Mouse (Mus musculus) stomach, embryonic 16.5 days (tissue): ENCODE data around the gene Fbxo42. TPM values are rescaled to one million over a fixed set of nuclear protein-coding genes. Genes with fewer than 3 reads are reported as not detected.

ENCODE experiments used
- ATAC-seq: fragments of 200-750 bp; cut with Nextera tagmentation; 2 replicates; pipeline ENCODE4 v1.8.0; 2017; ENCODE audit warnings: moderate number of reproducible peaks, moderate TSS enrichment; ENCODE audit not compliant: insufficient read depth, low FRiP score
- H3K27ac ChIP-seq: fragments of 300-500 bp; sonication (generic); 2 replicates; pipeline ENCODE4 v1.5.1; 2014; ENCODE audit warnings: low read length
- H3K27me3 ChIP-seq: fragments of 300-500 bp; sonication (generic); 2 replicates; pipeline ENCODE4 v1.6.1; 2014; ENCODE audit warnings: low read length, control low read depth, mixed read lengths; ENCODE audit not compliant: control insufficient read depth, insufficient read depth
- H3K36me3 ChIP-seq: fragments of 300-500 bp; sonication (generic); 2 replicates; pipeline ENCODE4 v1.6.1; 2014; ENCODE audit warnings: low read length; ENCODE audit not compliant: control insufficient read depth, insufficient read depth
- H3K4me1 ChIP-seq: fragments of 300-500 bp; sonication (generic); 2 replicates; pipeline ENCODE4 v1.6.1; 2014; ENCODE audit warnings: low read length, control low read depth, mixed read lengths; ENCODE audit not compliant: control insufficient read depth, insufficient read depth
- H3K4me2 ChIP-seq: fragments of 300-500 bp; sonication (generic); 2 replicates; pipeline ENCODE4 v1.6.1; 2014; ENCODE audit warnings: low read depth, low read length, mixed read lengths
- H3K4me3 ChIP-seq: fragments of 300-500 bp; sonication (generic); replicated peaks from 2 replicates; pipeline ENCODE4 v1.5.1; 2014; ENCODE audit warnings: mild to moderate bottlenecking, low read length
- H3K9ac ChIP-seq: fragments of 300-500 bp; sonication (generic); 2 replicates; pipeline ENCODE4 v1.6.1; 2014; ENCODE audit warnings: low read length
- H3K9me3 ChIP-seq: fragments of 300-500 bp; sonication (generic); replicated peaks from 2 replicates; pipeline ENCODE4 v1.6.1; 2016; ENCODE audit warnings: low read length, control low read depth; ENCODE audit not compliant: control insufficient read depth
- WGBS: fragments of 180-500 bp; shearing (Covaris S2); extraction: QIAGEN DNeasy Blood & Tissue Kit; methylation state at CpG from one replicate; pipeline ENCODE4 v1.1.7; 2014; 5-methylcytosine and 5-hydroxymethylcytosine counted together
- polyA plus RNA-seq: library from polyadenylated mRNA; unstranded; fragments of >200 nt; fragmentation: Nextera tagmentation; extraction: Ambion mirVana; gene quantifications from 2 replicates; pipeline ENCODE4 v1.2.1, GENCODE M21; 2015

The Fbxo42 gene
- polyA plus RNA-seq, 1 experiment from 2014 or later = 22.0 TPM

DNA sequence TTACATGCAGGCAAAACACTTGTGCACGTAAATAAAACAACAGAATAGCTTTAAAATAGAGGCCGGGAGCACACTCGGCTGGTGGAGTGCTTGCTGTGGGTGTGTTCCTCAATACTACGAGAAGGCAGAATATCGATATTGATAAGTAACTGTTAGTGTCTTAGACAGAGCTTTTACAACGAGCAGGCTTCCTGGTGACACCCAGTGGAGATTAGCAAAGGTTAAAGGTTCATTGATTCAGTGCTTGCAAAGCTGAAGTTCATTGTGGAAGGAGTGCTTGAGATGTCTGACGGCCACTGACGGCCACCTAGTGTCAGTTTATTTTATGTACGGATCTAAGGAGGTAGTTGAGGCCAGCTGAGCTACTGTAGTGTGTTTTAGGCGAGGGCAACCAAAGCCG, 11.4 kb downstream of the Fbxo42 start:
- no peak overlapping the region for H3K4me3 ChIP-seq
- WGBS = 41% methylated on average over 11 of the region's 11 CpGs
- H3K9me3 ChIP-seq = no peaks in the 10 kb centered on the region
- H3K4me2 ChIP-seq = no peak overlapping the region
- peaks cover 21% of the 10 kb centered on the region for H3K4me1 ChIP-seq
- H3K27me3 ChIP-seq = no peaks in the 10 kb centered on the region
- no peak overlapping the region for H3K9ac ChIP-seq
- no peaks in the 10 kb centered on the region for H3K36me3 ChIP-seq
- peak; percentile 25; the same call in 1 of the 2 replicates for ATAC-seq
- peak overlapping the region; percentile 61 for H3K27ac ChIP-seq

DNA sequence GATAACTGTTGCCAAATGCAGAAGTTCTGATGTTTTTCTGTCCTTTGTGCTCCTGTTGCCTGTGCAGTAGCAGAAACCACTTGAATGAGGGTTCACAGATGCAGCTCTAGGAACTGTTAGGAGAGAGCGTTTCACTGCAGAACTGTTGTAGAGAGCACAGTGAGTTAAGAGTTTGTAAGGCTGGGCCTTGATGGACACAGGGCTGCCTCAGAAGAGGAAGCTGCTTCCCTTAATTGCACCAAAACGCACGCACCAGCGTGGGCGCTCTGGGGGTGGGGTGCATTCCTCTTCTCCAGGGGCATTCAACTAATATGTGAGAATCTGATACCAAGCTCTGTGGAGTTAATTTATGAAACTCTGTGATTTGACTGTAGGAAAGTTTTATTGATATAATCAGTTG, 12.0 kb downstream of the Fbxo42 start:
- Histone ChIP-seq H3K36me3 (no peaks in the 10 kb centered on the region), H3K4me1 (peaks cover 21% of the 10 kb centered on the region), H3K9me3 (no peaks in the 10 kb centered on the region), H3K4me2 (no peak overlapping the region), H3K9ac (no peak overlapping the region), H3K27me3 (no peaks in the 10 kb centered on the region), H3K27ac (peak overlapping the region; percentile 61), H3K4me3 (no peak overlapping the region)
- WGBS = 36% methylated on average over 5 of the region's 5 CpGs
- no peak for ATAC-seq

DNA sequence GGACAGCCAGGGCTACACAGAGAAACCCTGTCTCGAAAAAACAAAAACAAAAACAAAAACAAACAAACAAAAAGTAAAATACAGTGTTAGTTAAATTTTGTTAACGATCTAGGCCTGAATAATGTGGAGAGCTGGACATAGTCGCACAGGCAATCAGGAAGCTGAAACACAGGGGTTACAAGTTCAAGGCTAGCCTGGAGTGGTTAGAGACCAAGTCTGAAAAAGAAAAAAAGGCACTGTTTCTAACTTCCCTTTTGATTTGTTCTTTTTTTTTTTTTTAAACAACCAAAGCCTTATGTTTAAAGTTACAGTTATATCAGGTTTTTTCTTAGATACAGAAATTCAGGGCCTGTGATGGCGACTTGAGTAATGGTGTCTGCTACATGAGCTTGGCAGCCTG, 12.5 kb downstream of the Fbxo42 start:
- peaks cover 18% of the 10 kb centered on the region for H3K4me1 ChIP-seq
- 76% methylated on average over 4 of the region's 4 CpGs for WGBS
- H3K4me3 ChIP-seq = no peak overlapping the region
- no peaks in the 10 kb centered on the region for H3K9me3 ChIP-seq
- H3K27ac ChIP-seq = no peak overlapping the region
- no peaks in the 10 kb centered on the region for H3K27me3 ChIP-seq
- no peak overlapping the region for H3K4me2 ChIP-seq
- no peaks in the 10 kb centered on the region for H3K36me3 ChIP-seq
- no peak overlapping the region for H3K9ac ChIP-seq
- no peak for ATAC-seq

DNA sequence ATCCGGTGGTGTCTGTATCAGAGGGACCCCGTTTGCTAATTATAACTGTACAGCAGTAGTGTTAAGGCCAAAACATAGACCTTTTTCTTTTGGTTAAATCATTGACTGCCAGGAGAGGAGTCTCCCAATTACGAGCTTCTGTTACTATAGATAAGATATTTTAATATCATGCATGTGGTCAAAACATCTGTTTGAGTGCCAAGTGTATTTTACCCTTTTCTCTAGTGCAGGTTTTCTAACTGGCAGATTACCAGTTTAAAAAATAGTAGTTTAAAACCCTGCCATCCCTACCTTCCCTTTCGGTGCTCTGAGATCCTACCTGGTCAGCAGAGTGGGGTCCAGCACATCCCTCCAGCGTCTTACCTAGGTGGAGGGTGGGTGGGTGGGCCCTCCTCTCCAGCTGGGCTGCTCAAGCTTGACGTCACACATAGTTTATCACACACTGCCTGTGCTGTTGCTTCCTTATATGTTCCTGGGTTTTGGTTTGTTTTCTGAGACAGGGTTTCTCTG, 14.0 kb downstream of the Fbxo42 start:
- H3K9me3 ChIP-seq = no peaks in the 10 kb centered on the region
- no peak overlapping the region for H3K9ac ChIP-seq
- 81% methylated on average over 6 of the region's 6 CpGs for WGBS
- H3K4me3 ChIP-seq = no peak overlapping the region
- H3K4me2 ChIP-seq = no peak overlapping the region
- H3K27me3 ChIP-seq = no peaks in the 10 kb centered on the region
- H3K27ac ChIP-seq = no peak overlapping the region
- peaks cover 18% of the 10 kb centered on the region for H3K4me1 ChIP-seq
- ATAC-seq = no peak
- H3K36me3 ChIP-seq = no peaks in the 10 kb centered on the region

DNA sequence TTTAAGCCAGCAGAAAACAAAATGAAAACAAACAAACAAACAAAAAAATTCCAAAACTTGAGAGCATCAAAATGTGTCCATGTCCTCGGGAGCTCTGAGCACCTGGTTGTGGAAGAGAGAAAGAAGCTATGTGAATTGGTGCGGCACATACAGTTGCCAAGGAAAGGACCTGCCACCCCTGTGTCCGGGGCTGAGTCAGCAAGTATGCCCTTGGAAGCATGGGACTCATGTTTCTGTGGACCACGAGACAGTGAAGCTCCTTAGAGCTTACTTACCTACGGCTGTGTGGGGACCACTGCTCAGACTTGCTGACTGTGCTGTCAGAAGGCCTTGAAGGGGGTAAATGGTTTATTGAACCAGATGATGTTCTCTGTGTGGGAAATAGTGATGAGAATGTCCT, 16.0 kb downstream of the Fbxo42 start:
- ATAC-seq = no peak
- 87% methylated on average over 5 of the region's 5 CpGs for WGBS
- Histone ChIP-seq H3K9ac (no peak overlapping the region), H3K4me1 (peaks cover 16% of the 10 kb centered on the region), H3K4me2 (no peak overlapping the region), H3K36me3 (no peaks in the 10 kb centered on the region), H3K9me3 (no peaks in the 10 kb centered on the region), H3K27me3 (no peaks in the 10 kb centered on the region), H3K4me3 (no peak overlapping the region), H3K27ac (no peak overlapping the region)

DNA sequence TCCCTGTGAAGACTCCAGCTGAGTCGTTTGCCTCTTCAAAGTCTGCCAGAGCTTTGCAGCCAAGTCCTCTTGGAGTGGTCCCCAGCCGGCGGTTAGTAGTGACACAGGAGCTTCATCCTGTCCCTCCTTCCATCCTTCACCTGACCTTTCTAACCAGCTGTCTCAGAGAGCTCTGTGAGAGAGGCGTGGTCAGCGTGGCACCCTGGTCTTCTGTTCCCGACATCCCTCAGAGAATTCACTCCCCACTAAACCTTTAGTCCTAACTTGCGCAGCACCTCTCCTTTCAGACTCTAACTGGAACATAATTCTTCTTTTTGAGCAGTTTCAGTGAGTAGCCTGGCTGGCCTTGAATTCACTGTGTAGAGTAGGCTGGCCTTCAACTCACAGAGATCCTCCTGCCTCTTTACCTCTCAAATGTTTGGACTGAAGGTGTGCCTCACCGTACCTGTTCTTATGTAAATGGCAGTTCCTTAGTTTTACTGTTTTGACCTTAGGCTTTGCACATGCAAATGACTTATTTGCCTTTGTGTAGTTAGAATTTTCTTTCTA, 18.1 kb downstream of the Fbxo42 start:
- Histone ChIP-seq H3K4me1 (peaks cover 6% of the 10 kb centered on the region; the same call in 1 of the 2 replicates), H3K4me2 (no peak overlapping the region), H3K27ac (no peak overlapping the region), H3K27me3 (no peaks in the 10 kb centered on the region), H3K4me3 (no peak overlapping the region), H3K9me3 (no peaks in the 10 kb centered on the region), H3K9ac (no peak overlapping the region), H3K36me3 (no peaks in the 10 kb centered on the region; the same call in none of the 2 replicates)
- 67% methylated on average over 8 of the region's 8 CpGs for WGBS
- ATAC-seq = no peak

DNA sequence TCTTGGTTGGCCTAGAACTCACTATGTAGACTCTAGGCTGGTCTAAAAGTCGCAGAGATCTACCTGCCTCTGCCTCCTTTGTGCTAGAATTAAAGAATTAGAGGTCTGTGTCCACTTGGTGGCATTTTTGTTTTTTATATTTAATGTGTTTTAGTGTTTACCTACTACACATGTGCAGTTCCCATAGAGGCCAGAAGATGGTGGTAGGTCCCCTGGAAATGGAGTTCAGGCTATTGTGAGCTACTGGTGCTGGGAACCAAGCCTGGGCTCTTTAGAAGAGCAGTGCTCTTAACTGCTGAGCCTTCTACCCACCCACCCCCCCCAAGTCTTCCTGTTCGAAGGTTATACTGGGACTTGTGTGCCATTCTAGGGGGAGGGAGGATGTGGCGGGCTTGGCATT, 19.4 kb downstream of the Fbxo42 start:
- Histone ChIP-seq H3K9ac (no peak overlapping the region), H3K36me3 (no peaks in the 10 kb centered on the region; the same call in none of the 2 replicates), H3K4me3 (no peak overlapping the region), H3K9me3 (no peaks in the 10 kb centered on the region), H3K4me2 (no peak overlapping the region), H3K27me3 (no peaks in the 10 kb centered on the region), H3K4me1 (no peaks in the 10 kb centered on the region; the same call in 1 of the 2 replicates), H3K27ac (no peak overlapping the region)
- WGBS = 85% methylated on average over 3 of the region's 3 CpGs
- no peak for ATAC-seq

DNA sequence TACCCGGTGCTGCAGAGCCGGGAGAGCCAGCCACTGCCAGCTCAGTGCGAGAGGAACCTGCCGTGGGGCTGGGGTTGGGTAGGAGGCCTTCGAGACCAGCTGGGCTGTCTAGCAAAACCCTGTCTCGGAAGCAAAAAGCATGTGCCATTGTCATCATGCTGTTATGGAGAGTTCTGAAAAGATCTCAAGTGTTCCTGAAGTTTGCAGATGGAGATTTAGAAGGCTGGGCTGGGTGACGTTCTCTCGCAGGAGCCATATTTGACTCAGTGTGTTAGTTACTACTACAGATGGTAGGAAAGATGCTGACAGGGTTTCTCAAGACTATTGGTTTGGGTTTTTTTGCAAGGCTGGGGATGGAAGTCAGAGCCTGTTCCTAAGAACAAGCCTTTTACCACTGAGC, 24.4 kb downstream of the Fbxo42 start:
- H3K27ac ChIP-seq = no peak overlapping the region
- 96% methylated on average over 8 of the region's 8 CpGs for WGBS
- no peak overlapping the region for H3K4me2 ChIP-seq
- H3K4me3 ChIP-seq = no peak overlapping the region
- no peaks in the 10 kb centered on the region for H3K4me1 ChIP-seq
- ATAC-seq = no peak
- H3K36me3 ChIP-seq = peaks cover 2% of the 10 kb centered on the region
- H3K9me3 ChIP-seq = no peaks in the 10 kb centered on the region
- H3K27me3 ChIP-seq = no peaks in the 10 kb centered on the region
- H3K9ac ChIP-seq = no peak overlapping the region

DNA sequence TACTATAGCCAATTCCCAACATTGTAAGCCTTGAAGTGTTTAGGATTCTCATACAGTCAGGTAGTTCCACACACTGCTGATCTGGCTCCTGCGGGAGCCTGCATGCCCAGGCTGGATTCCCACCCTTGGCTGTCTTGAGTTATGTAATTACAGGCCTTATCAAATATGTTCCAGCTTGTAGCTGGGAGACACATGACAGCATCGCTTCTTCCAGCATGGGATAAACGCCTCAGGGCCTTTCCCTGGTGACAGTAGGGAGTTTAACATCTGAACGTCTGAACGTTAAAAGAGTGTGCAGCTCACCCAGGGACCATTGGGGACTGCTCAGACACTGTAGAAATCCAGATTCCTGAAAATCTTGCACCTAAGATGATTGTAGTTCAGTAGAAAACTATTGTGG, 28.1 kb downstream of the Fbxo42 start:
- Histone ChIP-seq H3K36me3 (peaks cover 8% of the 10 kb centered on the region; the same call in 1 of the 2 replicates), H3K27ac (peak overlapping the region; percentile 53; the same call in 1 of the 2 replicates), H3K4me1 (no peaks in the 10 kb centered on the region), H3K27me3 (no peaks in the 10 kb centered on the region), H3K4me2 (no peak overlapping the region), H3K4me3 (no peak overlapping the region), H3K9me3 (no peaks in the 10 kb centered on the region), H3K9ac (no peak overlapping the region)
- ATAC-seq = no peak
- 68% methylated on average over 5 of the region's 5 CpGs for WGBS
